Mouse (Mus musculus) midbrain, embryonic 16.5 days (tissue): ENCODE measurements at regions not wholly inside any gene's neighbourhood (a gene's known extent, or its start where the extent isn't known, plus 50 kb on each side); places are given as distances from the start of the nearest gene placed in this dataset.

ENCODE experiments used
- ATAC-seq: fragments of 200-750 bp; cut with Nextera tagmentation; 2 replicates; pipeline ENCODE4 v1.8.0; 2017; ENCODE audit warnings: moderate TSS enrichment
- H3K27ac ChIP-seq: fragments of 300-500 bp; sonication (generic); 2 replicates; pipeline ENCODE4 v1.5.1; 2014; ENCODE audit warnings: mild to moderate bottlenecking, low read length, mixed read lengths
- H3K27me3 ChIP-seq: fragments of 300-500 bp; sonication (generic); 2 replicates; pipeline ENCODE4 v1.6.1; 2014; ENCODE audit warnings: low read depth, low read length, mixed read lengths; ENCODE audit not compliant: control insufficient read depth, insufficient read depth
- H3K36me3 ChIP-seq: fragments of 300-500 bp; sonication (generic); 2 replicates; pipeline ENCODE4 v1.6.1; 2014; ENCODE audit warnings: mild to moderate bottlenecking, low read length, moderate library complexity, mixed read lengths; ENCODE audit not compliant: control insufficient read depth, insufficient read depth
- H3K4me1 ChIP-seq: fragments of 300-500 bp; sonication (generic); 2 replicates; pipeline ENCODE4 v1.6.1; 2014; ENCODE audit warnings: mild to moderate bottlenecking, low read length, mixed read lengths; ENCODE audit not compliant: control insufficient read depth, insufficient read depth
- H3K4me2 ChIP-seq: fragments of 300-500 bp; sonication (generic); 2 replicates; pipeline ENCODE4 v1.6.1; 2014; ENCODE audit warnings: mild to moderate bottlenecking, low read length, mixed read lengths
- H3K4me3 ChIP-seq: fragments of 300-500 bp; sonication (generic); 2 replicates; pipeline ENCODE4 v1.5.1; 2014; ENCODE audit warnings: low read depth, mild to moderate bottlenecking, low read length, moderate library complexity, mixed read lengths
- H3K9ac ChIP-seq: fragments of 300-500 bp; sonication (generic); 2 replicates; pipeline ENCODE4 v1.6.1; 2014; ENCODE audit warnings: low read depth, low read length, mixed read lengths
- H3K9me3 ChIP-seq: fragments of 300-500 bp; sonication (generic); replicated peaks from 2 replicates; pipeline ENCODE4 v1.6.1; 2014; ENCODE audit warnings: mild to moderate bottlenecking, low read length, mixed read lengths; ENCODE audit not compliant: control insufficient read depth, poor library complexity, severe bottlenecking
- WGBS: fragments of 180-500 bp; shearing (Covaris S2); extraction: QIAGEN DNeasy Blood & Tissue Kit; methylation state at CpG from one replicate; pipeline ENCODE4 v1.1.7; 2014; 5-methylcytosine and 5-hydroxymethylcytosine counted together

DNA sequence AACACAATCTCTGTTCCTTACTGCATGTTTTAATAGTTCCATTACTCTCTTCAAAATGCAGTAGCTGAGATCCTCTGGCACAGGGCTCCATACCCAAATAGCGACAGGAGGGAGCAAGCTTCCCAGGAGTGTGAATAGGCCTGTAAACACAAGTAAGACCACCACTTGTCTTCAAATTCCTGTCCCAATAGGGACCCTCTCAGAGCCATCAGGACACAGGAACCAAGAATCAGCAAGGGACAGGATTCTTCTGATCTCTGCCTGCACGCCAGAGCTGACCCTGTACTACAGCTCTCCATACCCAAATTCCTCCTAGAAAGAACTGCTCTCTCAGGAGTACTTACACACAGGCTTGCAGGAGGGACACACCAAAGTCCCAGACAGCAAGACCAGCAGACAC lies 200.9 kb upstream of the Creb1 start:
- Histone ChIP-seq H3K4me1 (no peaks in the 10 kb centered on the region), H3K9me3 (no peaks in the 10 kb centered on the region), H3K4me3 (no peak overlapping the region), H3K27me3 (no peaks in the 10 kb centered on the region), H3K4me2 (no peak overlapping the region), H3K9ac (no peak overlapping the region), H3K36me3 (no peaks in the 10 kb centered on the region), H3K27ac (no peak overlapping the region)
- no peak for ATAC-seq
- WGBS = 73% methylated on average over 2 of the region's 2 CpGs

DNA sequence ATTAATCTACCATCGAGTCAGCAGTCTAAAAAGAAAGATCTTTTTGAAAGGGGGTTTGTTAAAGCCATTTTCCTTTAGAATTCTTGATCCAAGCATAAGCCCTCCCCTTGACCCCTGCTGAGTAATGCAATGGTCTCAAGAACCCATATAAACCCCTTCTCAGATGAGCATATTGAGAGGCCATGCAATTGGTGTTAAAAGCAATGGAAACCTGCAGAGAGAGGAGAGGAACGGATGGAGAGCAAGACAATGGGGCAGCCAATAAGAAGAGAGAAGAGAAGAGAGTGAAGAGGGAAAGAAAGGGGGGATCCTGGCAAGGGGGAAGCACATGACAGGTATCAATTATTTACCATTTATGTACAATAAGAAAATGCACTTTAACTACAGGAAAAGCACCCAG lies 201.7 kb upstream of the Creb1 start:
- H3K27ac ChIP-seq = no peak overlapping the region
- no peak overlapping the region for H3K4me2 ChIP-seq
- H3K9ac ChIP-seq = no peak overlapping the region
- 14% methylated on average over 2 of the region's 2 CpGs for WGBS
- ATAC-seq = no peak
- no peaks in the 10 kb centered on the region for H3K4me1 ChIP-seq
- H3K9me3 ChIP-seq = no peaks in the 10 kb centered on the region
- H3K27me3 ChIP-seq = no peaks in the 10 kb centered on the region
- no peak overlapping the region for H3K4me3 ChIP-seq
- H3K36me3 ChIP-seq = no peaks in the 10 kb centered on the region

DNA sequence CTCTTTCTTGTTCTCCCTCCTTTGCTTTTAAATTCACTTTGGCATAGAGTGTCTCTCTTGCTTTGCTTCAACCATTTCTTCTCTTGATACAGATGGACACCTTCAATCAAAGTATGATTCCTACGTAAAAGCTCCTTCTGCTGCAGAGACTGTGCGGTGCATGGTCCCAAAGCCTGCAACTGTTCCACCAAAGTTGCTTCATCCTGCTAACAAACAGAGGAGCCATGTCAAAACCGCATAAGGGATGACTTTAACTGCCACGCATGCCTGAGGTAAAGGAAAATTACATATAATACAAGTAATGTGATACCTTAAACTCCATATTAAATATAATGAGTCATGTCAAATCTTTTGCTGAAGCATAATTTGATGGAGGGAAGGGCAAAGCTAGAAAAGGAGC lies 200.1 kb upstream of the Klf7 start:
- no peaks in the 10 kb centered on the region for H3K36me3 ChIP-seq
- H3K27me3 ChIP-seq = no peaks in the 10 kb centered on the region
- H3K4me1 ChIP-seq = no peaks in the 10 kb centered on the region
- no peak overlapping the region for H3K27ac ChIP-seq
- 94% methylated on average over 4 of the region's 4 CpGs for WGBS
- H3K4me2 ChIP-seq = no peak overlapping the region
- no peak for ATAC-seq
- no peak overlapping the region for H3K4me3 ChIP-seq
- H3K9me3 ChIP-seq = no peaks in the 10 kb centered on the region
- no peak overlapping the region for H3K9ac ChIP-seq

DNA sequence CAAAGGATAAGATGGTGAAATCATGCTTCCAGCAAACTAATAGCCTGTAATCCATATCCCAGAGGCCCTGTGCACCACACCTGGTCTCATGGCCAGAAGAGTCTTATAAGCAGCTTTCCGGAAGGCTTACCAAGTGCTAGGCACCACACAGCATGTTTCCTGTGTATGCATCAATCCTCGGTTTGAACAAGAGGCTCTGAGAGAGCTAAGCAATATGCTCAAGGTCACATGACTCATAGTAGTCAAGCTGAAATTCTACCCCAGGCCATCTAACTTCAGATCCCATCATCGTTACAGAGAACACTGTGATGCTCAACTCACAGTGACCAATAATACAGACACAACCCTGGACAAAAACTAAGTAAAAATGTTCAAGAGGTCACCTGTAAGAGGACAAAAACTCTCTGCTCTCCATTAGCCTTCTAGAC lies 197.1 kb upstream of the Klf7 start:
- no peak overlapping the region for H3K4me2 ChIP-seq
- H3K27me3 ChIP-seq = no peaks in the 10 kb centered on the region
- H3K36me3 ChIP-seq = no peaks in the 10 kb centered on the region
- H3K4me1 ChIP-seq = no peaks in the 10 kb centered on the region
- no peak overlapping the region for H3K9ac ChIP-seq
- no peak overlapping the region for H3K27ac ChIP-seq
- ATAC-seq = no peak
- 60% methylated on average over 3 of the region's 3 CpGs for WGBS
- no peak overlapping the region for H3K4me3 ChIP-seq
- no peaks in the 10 kb centered on the region for H3K9me3 ChIP-seq

DNA sequence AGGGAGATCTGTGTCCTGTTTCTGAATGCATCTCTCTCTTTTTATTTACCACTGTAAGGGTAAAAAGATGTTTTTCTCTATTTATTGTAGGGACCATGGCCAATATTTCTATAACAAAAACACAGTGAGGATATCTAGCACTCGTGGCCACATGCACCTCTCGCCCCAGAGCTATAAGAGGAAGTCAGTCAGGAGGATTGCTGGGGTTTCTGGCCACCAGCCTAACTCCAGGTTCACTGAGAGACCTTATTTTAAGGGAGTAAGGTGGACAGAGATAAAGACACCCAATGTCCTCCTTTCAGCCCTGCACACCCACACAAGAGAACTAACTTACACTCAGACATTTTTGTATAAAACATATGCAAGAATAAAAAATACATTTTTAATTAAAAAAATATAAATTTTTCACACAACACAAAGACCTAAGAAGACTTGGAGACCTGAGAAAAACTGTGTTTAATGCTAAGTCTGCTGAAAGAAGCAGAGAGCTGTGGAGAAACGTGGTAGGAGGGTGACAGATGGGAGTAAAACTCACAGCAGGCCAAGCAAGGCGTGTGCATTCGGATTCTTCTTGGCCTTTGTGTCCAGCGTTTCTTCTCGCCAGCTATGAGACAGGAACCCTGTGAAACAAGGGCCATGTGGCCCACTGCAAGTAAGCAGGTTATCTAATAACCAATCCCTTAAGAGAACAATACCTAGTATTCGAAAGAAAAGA lies 196.5 kb upstream of the Klf7 start:
- whole genome bisulfite sequencing = 73% methylated on average over 8 of the region's 8 CpGs
- no peak overlapping the region for H3K27ac ChIP-seq
- no peaks in the 10 kb centered on the region for H3K9me3 ChIP-seq
- no peak overlapping the region for H3K4me2 ChIP-seq
- H3K36me3 ChIP-seq = no peaks in the 10 kb centered on the region
- ATAC-seq = no peak
- no peaks in the 10 kb centered on the region for H3K27me3 ChIP-seq
- H3K9ac ChIP-seq = no peak overlapping the region
- no peaks in the 10 kb centered on the region for H3K4me1 ChIP-seq
- no peak overlapping the region for H3K4me3 ChIP-seq

DNA sequence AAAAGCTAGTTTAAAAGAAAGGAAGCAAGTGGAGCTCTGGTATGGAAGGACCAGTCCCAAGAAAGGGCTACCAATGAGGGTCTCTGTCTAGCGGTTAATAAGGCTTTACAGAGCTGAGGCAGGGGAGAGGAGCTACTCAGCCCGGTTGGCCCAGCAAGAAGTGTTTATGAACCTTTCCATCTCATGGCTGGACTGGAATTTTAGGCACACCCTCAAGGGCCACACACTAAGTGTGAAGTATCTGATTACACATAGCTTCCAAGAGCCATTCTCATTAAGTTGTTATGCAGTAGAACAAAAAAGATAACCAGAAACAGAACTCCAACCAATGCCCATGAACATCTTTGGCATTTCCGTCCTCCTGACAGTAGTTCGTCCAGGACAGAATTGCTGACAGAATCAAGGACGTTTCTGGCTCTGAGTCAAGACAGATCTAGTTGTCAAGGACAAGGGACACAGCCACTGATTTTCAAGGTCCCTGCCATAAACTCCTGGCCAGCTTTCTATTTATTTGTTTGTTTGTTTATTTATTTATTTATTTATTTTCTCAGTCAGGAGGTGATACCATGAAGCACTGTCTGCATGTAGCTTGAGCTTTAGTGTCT lies 195.1 kb upstream of the Klf7 start:
- Histone ChIP-seq H3K9ac (no peak overlapping the region), H3K36me3 (no peaks in the 10 kb centered on the region), H3K27ac (no peak overlapping the region), H3K27me3 (no peaks in the 10 kb centered on the region), H3K4me3 (no peak overlapping the region), H3K4me2 (no peak overlapping the region), H3K4me1 (no peaks in the 10 kb centered on the region), H3K9me3 (no peaks in the 10 kb centered on the region)
- WGBS = 82% methylated on average over 5 of the region's 5 CpGs
- ATAC-seq = no peak

DNA sequence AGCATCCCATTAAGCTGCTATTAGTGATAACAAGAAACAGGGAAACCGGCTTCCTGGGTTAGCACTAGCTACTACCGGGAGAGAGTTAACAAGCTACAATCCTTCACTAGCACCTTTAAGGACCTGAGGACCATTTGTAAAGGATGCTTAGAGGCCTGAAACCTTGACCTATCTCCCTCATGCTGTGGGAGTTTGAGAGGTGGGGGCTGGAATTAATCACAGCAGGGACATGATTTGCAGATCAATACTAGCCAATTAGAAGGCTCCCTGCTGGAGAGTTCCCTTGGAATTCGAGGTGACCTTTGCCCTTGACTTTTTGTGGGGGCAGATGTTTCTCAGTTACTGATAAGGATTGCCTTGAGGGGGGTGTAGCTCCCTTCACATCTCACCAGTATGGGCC lies 189.3 kb upstream of the Klf7 start:
- no peak for ATAC-seq
- Histone ChIP-seq H3K4me3 (no peak overlapping the region), H3K4me2 (no peak overlapping the region), H3K9me3 (no peaks in the 10 kb centered on the region), H3K4me1 (peaks cover 2% of the 10 kb centered on the region; the same call in 1 of the 2 replicates), H3K36me3 (no peaks in the 10 kb centered on the region), H3K9ac (no peak overlapping the region), H3K27me3 (no peaks in the 10 kb centered on the region), H3K27ac (no peak overlapping the region)
- 21% methylated on average over 3 of the region's 3 CpGs for WGBS

DNA sequence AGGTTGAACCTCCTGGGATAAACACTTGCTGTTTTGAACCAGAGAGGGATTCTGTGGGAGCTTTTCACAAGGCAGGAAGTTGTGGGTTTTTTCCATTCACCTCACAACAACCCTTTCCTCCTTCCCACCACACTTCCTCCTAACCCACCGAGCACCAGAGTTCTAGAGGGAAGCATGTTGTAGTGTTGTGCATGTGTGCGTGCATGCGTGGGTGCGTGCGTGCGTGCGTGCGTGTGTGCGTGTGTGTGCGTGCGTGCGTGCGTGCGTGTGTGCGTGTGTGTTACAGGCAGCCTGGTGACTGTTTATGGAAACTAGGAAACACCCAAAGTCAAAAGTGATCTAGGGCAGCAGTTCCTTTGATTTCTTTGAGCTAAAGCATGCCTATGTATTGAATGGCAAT lies 186.5 kb upstream of the Klf7 start:
- WGBS = 97% methylated on average over 15 of the region's 15 CpGs

DNA sequence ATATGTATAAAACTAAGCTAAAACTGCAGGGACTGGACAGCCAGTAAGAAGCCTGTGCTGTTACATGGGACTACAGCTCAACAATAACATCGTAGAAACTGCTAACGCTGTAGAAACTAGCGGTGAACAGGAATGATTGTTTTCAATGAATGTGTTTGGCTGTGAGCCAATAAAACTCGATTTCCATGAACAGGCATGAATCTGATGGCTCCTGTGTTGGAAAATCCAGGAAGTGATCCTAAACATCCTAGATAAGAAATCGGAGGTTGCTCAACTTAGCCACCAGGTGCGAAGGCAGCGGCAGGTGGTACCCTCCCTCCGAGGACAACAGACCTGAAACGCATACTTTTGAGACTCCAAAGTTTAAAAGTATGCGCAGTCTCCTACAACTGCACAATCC lies 186.0 kb upstream of the Klf7 start:
- no peak overlapping the region for H3K9ac ChIP-seq

More for the DNA sequence above, 186.5 kb upstream of the Klf7 start:
- Histone ChIP-seq H3K9ac (no peak overlapping the region), H3K27ac (no peak overlapping the region), H3K27me3 (no peaks in the 10 kb centered on the region), H3K4me3 (no peak overlapping the region), H3K4me1 (peaks cover 2% of the 10 kb centered on the region; the same call in 1 of the 2 replicates), H3K36me3 (no peaks in the 10 kb centered on the region), H3K9me3 (no peaks in the 10 kb centered on the region), H3K4me2 (no peak overlapping the region)
- ATAC-seq = no peak

More for the DNA sequence above, 186.0 kb upstream of the Klf7 start:
- Histone ChIP-seq H3K27ac (no peak overlapping the region), H3K36me3 (no peaks in the 10 kb centered on the region), H3K9me3 (no peaks in the 10 kb centered on the region), H3K4me3 (no peak overlapping the region), H3K27me3 (no peaks in the 10 kb centered on the region), H3K4me2 (no peak overlapping the region), H3K4me1 (peaks cover 4% of the 10 kb centered on the region)
- ATAC-seq = no peak
- WGBS = 64% methylated on average over 10 of the region's 10 CpGs
